Mouse (Mus musculus): ENCODE data around the gene Polr1b. TPM values are rescaled to one million over a fixed set of nuclear protein-coding genes. Genes with fewer than 3 reads are reported as not detected.

The Polr1b gene
- polyA plus RNA-seq, 1 experiment from 2014 or later: 9.2 TPM

DNA sequence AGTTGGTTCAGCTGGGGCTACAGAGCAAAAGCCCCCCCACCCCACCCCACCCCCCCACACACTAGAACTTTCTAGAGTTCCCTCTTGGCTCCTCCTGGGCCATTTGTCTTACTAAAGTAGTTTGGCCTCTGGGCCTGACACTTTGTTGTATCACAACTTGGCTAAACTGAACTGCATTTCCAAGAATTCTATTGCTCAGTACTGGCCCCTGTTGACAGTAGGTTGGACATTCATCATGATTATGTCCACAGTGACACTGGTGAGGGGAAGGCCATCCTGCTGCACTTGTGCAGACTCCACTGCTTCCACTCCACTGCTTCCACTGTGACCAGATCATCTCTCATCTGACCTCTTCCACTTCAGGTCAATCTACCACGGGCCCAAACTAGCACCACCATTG, 52.0 kb downstream of the Polr1b start:
- Histone ChIP-seq H3K36me3 (ENCODE audit: control insufficient read depth, insufficient read depth, low read length) (no peaks in the 10 kb centered on the region), H3K9me3 (ENCODE audit: control insufficient read depth, low read length) (no peaks in the 10 kb centered on the region), H3K4me3 (ENCODE audit: low read depth, low read length) (no peak overlapping the region), H3K9ac (ENCODE audit: low read depth, low read length) (no peak overlapping the region), H3K27ac (replicated peaks; ENCODE audit: low read depth, low read length) (no peak overlapping the region), H3K4me2 (ENCODE audit: low read depth, low read length) (no peak overlapping the region), H3K27me3 (replicated peaks; ENCODE audit: control insufficient read depth, insufficient read depth, low read length) (no peaks in the 10 kb centered on the region), H3K4me1 (ENCODE audit: control insufficient read depth, insufficient read depth, low read length) (no peaks in the 10 kb centered on the region)
- no peak for ATAC-seq (ENCODE audit: low read depth)
- 68% methylated on average over 1 of the region's 1 CpGs for WGBS
- DNase-seq (ENCODE audit: low spot score): no peak

- Histone ChIP-seq H3K4me3 (ENCODE audit: low read depth, low read length) (no peak overlapping the region), H3K27me3 (replicated peaks; ENCODE audit: control insufficient read depth, insufficient read depth, low read length) (no peaks in the 10 kb centered on the region), H3K36me3 (ENCODE audit: control insufficient read depth, insufficient read depth, low read length) (no peaks in the 10 kb centered on the region), H3K4me1 (ENCODE audit: control insufficient read depth, insufficient read depth, low read length) (no peaks in the 10 kb centered on the region), H3K9ac (ENCODE audit: low read depth, low read length) (no peak overlapping the region), H3K27ac (replicated peaks; ENCODE audit: low read depth, low read length) (no peak overlapping the region), H3K4me2 (ENCODE audit: low read depth, low read length) (no peak overlapping the region), H3K9me3 (ENCODE audit: control insufficient read depth, low read length) (peaks cover 9% of the 10 kb centered on the region; the same call in 1 of the 2 replicates)
- WGBS: 67% methylated on average over 5 of the region's 5 CpGs
- no peak for DNase-seq (ENCODE audit: low spot score)
- no peak for ATAC-seq (ENCODE audit: low read depth)
Measured at GRCm38 (mm10) chr2:129164815-129165214, 64.0 kb downstream of the Polr1b start.

DNA sequence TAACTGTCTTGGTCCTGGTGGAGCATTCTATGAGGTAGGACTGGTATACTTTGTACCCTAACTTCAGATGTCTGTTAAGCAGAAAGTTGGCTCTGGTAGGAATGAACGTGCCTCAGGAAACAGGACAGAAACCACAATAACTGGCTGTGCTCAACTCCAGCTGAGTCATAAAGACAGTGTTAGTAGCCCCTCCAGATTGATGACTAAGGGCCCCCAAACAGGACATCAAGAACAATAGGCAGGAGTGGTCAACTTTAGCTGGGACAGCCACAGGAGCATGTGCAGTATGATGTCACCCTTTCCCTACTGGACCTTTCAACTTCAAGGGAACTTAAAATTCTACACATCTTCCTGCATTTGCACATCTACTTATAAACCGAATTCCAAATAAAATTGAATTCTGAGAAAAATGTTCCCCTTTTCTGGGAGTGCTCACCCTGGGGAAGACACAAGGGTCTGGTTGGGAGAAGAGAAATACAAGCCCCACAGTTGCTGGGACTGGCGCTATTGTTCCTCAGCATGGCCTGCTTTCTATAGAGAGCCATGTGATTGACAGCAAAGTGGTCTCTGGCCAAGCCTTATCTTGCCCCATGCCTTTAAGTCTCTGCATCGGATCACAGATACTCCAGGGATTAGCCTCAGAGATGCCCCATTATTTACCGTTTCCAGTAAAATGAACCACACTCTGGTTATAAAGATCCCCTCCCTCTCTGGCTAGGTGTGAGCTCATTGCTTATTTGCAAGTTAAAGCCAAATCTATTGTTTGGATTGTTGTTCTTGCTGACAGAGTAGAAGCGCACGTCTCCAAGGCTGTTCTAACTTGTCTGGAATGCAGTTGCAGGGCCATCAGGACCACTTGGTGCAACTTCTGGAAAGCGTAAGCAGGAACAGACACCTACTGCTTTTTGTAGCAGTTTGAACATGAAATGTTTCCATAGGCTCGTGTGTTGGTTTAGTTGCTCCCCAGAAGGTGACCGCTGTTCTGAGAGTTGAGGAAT, 66.0 kb downstream of the Polr1b start:
- WGBS: 64% methylated on average over 10 of the region's 10 CpGs
- Histone ChIP-seq H3K9me3 (ENCODE audit: control insufficient read depth, low read length) (peaks cover 9% of the 10 kb centered on the region; the same call in 1 of the 2 replicates), H3K9ac (ENCODE audit: low read depth, low read length) (no peak overlapping the region), H3K27ac (replicated peaks; ENCODE audit: low read depth, low read length) (no peak overlapping the region), H3K4me2 (ENCODE audit: low read depth, low read length) (no peak overlapping the region), H3K4me1 (ENCODE audit: control insufficient read depth, insufficient read depth, low read length) (no peaks in the 10 kb centered on the region), H3K4me3 (ENCODE audit: low read depth, low read length) (no peak overlapping the region), H3K36me3 (ENCODE audit: control insufficient read depth, insufficient read depth, low read length) (no peaks in the 10 kb centered on the region), H3K27me3 (replicated peaks; ENCODE audit: control insufficient read depth, insufficient read depth, low read length) (no peaks in the 10 kb centered on the region)
- peak; percentile 60 for DNase-seq (ENCODE audit: low spot score)
- peak; percentile 57 for ATAC-seq (ENCODE audit: low read depth)

GRCm38 (mm10) chr2:129173386-129173785, 72.6 kb downstream of the Polr1b start:
- no peak overlapping the region for H3K4me3 ChIP-seq (ENCODE audit: low read depth, low read length)
- H3K9me3 ChIP-seq (ENCODE audit: control insufficient read depth, low read length): peaks cover under 1% of the 10 kb centered on the region; the same call in 1 of the 2 replicates
- no peaks in the 10 kb centered on the region for H3K27me3 ChIP-seq (replicated peaks; ENCODE audit: control insufficient read depth, insufficient read depth, low read length)
- H3K9ac ChIP-seq (ENCODE audit: low read depth, low read length): no peak overlapping the region
- no peak for ATAC-seq (ENCODE audit: low read depth)
- H3K36me3 ChIP-seq (ENCODE audit: control insufficient read depth, insufficient read depth, low read length): no peaks in the 10 kb centered on the region
- H3K27ac ChIP-seq (replicated peaks; ENCODE audit: low read depth, low read length): no peak overlapping the region
- 58% methylated on average over 9 of the region's 10 CpGs for WGBS
- DNase-seq (ENCODE audit: low spot score): no peak
- no peak overlapping the region for H3K4me2 ChIP-seq (ENCODE audit: low read depth, low read length)
- no peaks in the 10 kb centered on the region for H3K4me1 ChIP-seq (ENCODE audit: control insufficient read depth, insufficient read depth, low read length)

DNA sequence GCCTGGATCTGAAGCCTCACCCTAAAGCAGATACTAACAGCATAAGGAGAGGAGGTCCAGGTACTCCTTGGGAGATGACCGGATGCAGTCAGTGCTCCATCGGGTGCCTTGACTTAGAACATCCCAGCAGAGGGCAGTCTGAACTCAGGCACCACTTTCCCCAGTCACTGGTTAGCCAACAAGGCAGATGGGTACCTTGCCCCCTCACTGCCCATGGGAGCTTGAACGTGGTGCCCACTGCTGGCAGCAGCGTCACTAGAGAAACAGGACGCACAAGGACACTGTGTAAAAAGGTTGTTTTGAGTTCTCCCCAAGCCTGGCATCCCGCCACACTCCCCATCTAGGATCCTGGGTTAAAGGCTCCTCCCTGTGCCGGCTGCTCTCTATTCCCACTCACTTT, 73.7 kb downstream of the Polr1b start:
- H3K4me1 ChIP-seq (ENCODE audit: control insufficient read depth, insufficient read depth, low read length): no peaks in the 10 kb centered on the region
- H3K4me2 ChIP-seq (ENCODE audit: low read depth, low read length): no peak overlapping the region
- H3K27ac ChIP-seq (replicated peaks; ENCODE audit: low read depth, low read length): no peak overlapping the region
- DNase-seq (ENCODE audit: low spot score): peak; percentile 45
- no peak overlapping the region for H3K9ac ChIP-seq (ENCODE audit: low read depth, low read length)
- H3K27me3 ChIP-seq (replicated peaks; ENCODE audit: control insufficient read depth, insufficient read depth, low read length): no peaks in the 10 kb centered on the region
- no peaks in the 10 kb centered on the region for H3K9me3 ChIP-seq (ENCODE audit: control insufficient read depth, low read length)
- H3K4me3 ChIP-seq (ENCODE audit: low read depth, low read length): no peak overlapping the region
- ATAC-seq (ENCODE audit: low read depth): no peak
- H3K36me3 ChIP-seq (ENCODE audit: control insufficient read depth, insufficient read depth, low read length): no peaks in the 10 kb centered on the region
- 50% methylated on average over 7 of the region's 7 CpGs for WGBS

- no peak overlapping the region for H3K27ac ChIP-seq (replicated peaks; ENCODE audit: low read depth, low read length)
- whole genome bisulfite sequencing: 69% methylated on average over 2 of the region's 2 CpGs
- no peak overlapping the region for H3K4me3 ChIP-seq (ENCODE audit: low read depth, low read length)
- no peaks in the 10 kb centered on the region for H3K4me1 ChIP-seq (ENCODE audit: control insufficient read depth, insufficient read depth, low read length)
- H3K4me2 ChIP-seq (ENCODE audit: low read depth, low read length): no peak overlapping the region
- DNase-seq (ENCODE audit: low spot score): no peak
- no peaks in the 10 kb centered on the region for H3K27me3 ChIP-seq (replicated peaks; ENCODE audit: control insufficient read depth, insufficient read depth, low read length)
- H3K9me3 ChIP-seq (ENCODE audit: control insufficient read depth, low read length): no peaks in the 10 kb centered on the region
- H3K9ac ChIP-seq (ENCODE audit: low read depth, low read length): no peak overlapping the region
- ATAC-seq (ENCODE audit: low read depth): no peak
- H3K36me3 ChIP-seq (ENCODE audit: control insufficient read depth, insufficient read depth, low read length): no peaks in the 10 kb centered on the region
Measured at GRCm38 (mm10) chr2:129175636-129176035, 74.8 kb downstream of the Polr1b start.

Other genes with a start within 250 kb of the Polr1b start
- gene Fbln7, start 238.0 kb upstream of the Polr1b start, polyA plus RNA-seq (2014; fragmentation: Nextera tagmentation; extraction: Ambion mirVana): 9.1 and 9.8 TPM in 2 replicates
- 7.1 and 7.3 TPM in 2 replicates for gene Zc3h8, start 156.9 kb upstream of the Polr1b start, polyA plus RNA-seq (2014; fragmentation: Nextera tagmentation; extraction: Ambion mirVana)
- 1.4 and 2.3 TPM in 2 replicates for gene Zc3h6, start 133.6 kb upstream of the Polr1b start, polyA plus RNA-seq (2014; fragmentation: Nextera tagmentation; extraction: Ambion mirVana)
- gene Gm10762, start 133.3 kb upstream of the Polr1b start, polyA plus RNA-seq (2014; fragmentation: Nextera tagmentation; extraction: Ambion mirVana): 15.8 and 16.8 TPM in 2 replicates
- 0.18 and 0.20 TPM in 2 replicates for gene Vinac1, start 52.8 kb upstream of the Polr1b start, polyA plus RNA-seq (2014; fragmentation: Nextera tagmentation; extraction: Ambion mirVana)
- gene Ttl, start 35.1 kb upstream of the Polr1b start, polyA plus RNA-seq (2014; fragmentation: Nextera tagmentation; extraction: Ambion mirVana): 18.4 and 19.5 TPM in 2 replicates
- 25.8 and 30.3 TPM in 2 replicates for gene Chchd5, start 28.7 kb downstream of the Polr1b start, polyA plus RNA-seq (2014; fragmentation: Nextera tagmentation; extraction: Ambion mirVana)
- 23.7 and 28.8 TPM in 2 replicates for gene Slc20a1, start 97.8 kb downstream of the Polr1b start, polyA plus RNA-seq (2014; fragmentation: Nextera tagmentation; extraction: Ambion mirVana)
- 47.6 and 53.0 TPM in 2 replicates for gene Ckap2l, start 196.2 kb downstream of the Polr1b start, polyA plus RNA-seq (2014; fragmentation: Nextera tagmentation; extraction: Ambion mirVana)
- gene Il1a, start 209.0 kb downstream of the Polr1b start, polyA plus RNA-seq (2014; fragmentation: Nextera tagmentation; extraction: Ambion mirVana): 0.21 TPM in 1 of 2 replicates, not detected in the other

Measured in embryonic facial prominence, embryonic 14.5 days (tissue).